Mouse (Mus musculus) spleen, postnatal 10 days (tissue): ENCODE data around the gene Habp2.

Experiments
- DNase-seq, 2 experiments: peaks; one replicate each; pipeline ENCODE4 v3.0.0; 2021 to 2022; ENCODE audit warnings: low spot score in 2 of 2

The Habp2 gene

DNA sequence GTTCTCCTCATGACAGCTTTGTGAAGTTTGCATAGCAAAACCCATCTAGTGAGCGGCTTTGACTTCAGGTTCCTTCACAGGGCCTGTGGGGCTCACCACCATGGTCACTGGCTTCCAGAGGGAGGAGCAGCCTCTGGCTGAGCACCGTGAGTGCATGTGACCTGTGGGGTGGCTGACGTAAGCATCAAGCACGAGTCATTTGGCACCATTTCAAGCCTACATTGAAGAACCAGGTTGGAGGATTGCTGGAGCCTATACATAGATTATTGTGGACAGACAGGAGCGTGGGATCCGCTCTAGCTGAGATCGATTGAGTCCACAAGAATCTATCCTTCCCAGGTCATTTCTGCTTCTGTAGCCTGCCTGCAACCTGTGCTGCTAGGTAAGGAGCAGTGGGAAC is at the start of gene Habp2:
Habp2 (plus strand) TSS at position 272 of the 400 bp plus-strand sequence.
- no peak for DNase-seq

DNA sequence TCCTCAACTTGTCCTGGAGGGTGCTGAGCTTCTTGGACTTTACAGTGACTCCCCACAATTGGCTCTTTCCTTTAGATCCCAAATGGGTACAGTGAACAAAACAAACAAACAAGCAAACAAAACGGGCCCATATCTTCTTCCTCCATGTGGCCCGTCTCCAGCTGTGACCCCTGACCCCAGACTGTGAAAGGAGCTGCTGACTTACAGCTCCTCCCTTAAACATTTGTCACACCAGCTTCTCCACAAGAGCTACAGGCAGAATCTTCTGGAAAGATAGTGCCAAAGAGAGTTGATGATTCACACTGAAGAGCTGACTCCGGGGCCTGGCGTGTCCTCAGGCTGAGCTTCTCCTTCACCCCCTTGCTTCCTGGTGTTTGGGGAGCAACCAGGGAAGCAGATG is 48.4 kb upstream of the Habp2 start:
- no peak for DNase-seq

DNA sequence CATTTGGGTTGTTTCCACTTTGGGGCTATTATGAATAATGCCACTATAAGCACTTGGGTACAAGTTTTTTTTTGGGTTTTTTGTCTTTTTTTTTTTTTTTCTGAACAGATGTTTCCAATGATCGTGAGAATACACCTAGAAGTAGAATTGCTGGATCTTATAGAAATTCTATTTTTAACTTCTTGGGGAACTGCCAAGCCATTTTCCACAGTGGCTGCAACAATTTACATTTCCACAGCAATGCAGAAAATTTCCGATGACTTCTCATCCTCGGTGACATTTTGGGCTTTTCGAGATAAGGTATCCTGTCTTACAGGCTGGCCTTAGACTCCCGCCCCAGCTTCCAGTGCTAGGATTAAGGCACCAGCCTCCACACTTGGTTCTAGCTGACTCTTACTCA is 41.7 kb upstream of the Habp2 start:
- DNase-seq: no peak

DNA sequence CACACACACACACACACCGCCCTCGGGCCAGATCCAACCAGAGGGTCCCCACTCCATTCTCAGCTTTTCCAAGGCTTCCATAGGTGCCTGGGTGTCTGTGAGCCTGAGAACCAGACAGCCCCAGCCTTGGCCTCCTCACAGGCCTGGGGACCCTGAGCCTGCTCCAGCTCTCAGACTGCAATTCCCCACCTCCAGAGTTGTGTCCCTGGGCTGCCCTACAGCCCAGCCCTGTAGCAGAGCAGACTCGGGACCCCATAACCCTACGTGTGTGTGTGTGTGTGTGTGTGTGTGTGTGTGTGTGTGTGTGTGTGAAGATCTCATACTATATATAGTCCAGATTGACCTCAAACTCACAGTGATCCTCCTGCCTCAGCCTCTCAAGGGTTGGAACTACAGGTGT is 34.1 kb upstream of the Habp2 start:
- no peak for DNase-seq

DNA sequence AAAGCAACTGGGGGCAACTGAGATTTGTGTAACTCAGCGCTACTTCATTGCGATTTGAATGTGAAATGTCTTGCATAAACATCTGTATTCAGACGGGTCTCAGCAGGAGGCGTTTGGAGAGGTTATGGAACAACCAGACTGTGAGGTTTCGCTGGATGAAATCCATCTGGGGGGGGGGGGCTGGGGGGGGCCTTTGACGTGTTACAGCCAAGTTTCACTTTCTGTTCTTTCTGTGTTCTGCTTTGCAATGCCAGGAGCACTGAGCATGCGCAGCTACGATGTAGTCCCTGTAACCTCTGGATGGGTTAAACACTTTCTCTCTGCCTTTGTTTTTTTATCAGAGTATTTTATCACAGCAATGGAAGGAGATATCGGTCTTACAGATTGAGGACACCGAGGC is 33.7 kb upstream of the Habp2 start:
- no peak for DNase-seq

DNA sequence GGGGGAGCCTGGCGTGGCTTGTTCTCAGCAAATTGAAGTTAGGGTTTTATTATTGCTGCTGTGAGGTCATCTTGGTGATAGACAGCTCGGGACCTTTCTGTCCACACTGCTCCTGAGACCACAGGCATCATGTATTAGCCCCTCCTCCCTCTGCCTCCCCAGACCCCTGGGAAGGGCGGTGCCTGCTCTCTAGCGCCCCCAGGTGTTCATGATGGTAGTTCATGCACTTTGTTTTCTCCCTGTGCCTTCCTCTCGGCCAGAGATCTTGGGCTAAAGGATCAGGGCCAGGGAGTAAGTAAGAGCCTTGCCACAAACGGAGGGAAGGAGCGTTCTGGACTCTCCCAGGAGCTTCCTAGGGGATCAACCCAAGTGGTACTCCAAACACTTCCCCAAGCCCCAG is 32.2 kb upstream of the Habp2 start:
- peak in 1 of 2 experiments; percentile 41 for DNase-seq

DNA sequence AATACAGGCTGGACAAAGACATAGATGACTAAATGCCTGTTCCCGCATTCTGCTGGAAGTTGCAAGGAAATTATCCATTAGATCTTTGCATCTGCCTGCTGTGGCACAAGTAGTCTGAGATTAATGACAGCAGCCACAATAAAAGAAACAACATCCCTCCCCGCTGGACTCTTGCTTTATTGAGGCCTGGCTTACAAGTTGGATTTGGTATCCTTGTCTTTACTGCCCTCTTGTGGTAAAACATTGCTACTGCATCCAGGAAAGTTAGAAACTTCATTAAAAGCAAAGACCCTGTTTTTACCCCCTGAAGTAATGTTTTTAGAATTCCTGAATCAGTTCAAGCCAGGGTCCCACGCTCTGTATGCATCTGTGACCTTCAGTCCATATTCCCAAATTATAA is 31.4 kb upstream of the Habp2 start:
- DNase-seq: no peak

DNA sequence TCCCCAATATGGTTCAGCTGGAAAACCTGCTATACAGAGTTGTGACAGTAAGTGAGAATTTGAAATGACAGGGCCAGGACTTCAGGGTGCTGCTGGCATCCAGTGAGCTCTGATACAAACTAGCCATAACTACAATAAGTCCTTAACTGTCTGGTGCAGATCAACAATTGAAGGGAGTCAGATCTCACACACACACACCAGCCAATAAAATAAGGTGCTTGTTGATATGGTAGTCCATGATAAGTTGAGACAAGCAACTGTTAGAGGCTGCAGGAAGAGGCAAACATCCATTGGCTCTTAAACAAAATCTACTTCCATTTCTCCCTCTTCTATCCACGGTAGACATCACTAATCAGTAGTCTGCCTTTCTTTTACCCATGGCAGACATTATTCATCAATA is 30.7 kb upstream of the Habp2 start:
- DNase-seq: no peak

DNA sequence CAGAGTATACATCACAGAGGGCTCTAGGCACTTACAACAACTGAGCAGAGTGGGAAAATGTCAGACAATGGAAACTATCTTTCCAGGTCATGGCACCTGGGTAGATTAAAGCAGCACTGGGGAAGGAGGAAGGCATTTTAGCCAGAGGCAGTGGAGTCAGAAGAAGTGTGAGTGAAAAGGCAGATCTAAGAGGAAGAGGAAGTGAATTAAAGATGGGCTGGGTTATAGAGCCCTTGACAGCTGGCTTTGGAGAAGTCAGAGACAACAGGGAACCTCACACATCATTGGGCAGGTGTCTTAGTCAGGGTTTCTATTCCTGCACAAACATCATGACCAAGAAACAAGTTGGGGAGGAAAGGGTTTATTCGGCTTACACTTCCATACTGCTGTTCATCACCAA is 30.2 kb upstream of the Habp2 start:
- DNase-seq: no peak

DNA sequence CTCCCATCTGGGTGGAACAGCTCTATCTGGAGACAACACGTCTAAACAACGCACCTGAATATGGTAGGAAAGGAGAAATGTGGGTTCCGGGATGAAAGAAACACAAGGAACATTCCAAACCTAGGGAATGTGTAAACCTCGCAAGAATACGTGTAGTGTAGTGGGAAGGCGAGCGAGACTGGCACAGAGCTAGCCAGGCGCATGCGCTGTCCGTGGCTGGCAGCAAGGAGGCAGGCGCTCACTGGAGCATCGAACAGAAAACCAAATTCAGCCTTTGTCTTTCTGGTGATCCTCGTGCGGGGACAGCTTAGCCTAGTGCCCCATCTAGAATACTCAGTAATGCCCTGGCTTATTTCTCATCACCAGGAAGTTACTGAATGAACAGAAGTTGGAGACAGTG is 23.2 kb upstream of the Habp2 start:
- no peak for DNase-seq

DNA sequence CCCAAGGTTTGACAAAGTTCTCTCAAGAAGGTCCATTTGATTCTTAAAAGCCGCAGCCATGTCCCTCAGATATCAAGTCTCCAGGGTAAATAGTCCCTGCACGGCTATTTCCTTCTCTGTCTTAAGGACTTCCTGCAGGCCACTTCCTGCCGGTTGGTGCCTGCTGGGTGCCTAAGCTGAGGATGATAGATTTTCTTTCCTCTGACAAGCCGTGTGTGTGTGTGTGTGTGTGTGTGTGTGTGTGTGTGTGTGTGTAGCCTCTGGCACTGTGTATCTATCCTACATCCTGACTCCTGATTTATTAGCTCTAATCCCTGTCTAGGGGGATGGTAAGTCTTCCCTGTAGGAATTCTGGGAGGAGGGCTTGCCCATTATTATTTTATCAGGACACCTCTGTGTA is 22.8 kb upstream of the Habp2 start:
- no peak for DNase-seq

DNA sequence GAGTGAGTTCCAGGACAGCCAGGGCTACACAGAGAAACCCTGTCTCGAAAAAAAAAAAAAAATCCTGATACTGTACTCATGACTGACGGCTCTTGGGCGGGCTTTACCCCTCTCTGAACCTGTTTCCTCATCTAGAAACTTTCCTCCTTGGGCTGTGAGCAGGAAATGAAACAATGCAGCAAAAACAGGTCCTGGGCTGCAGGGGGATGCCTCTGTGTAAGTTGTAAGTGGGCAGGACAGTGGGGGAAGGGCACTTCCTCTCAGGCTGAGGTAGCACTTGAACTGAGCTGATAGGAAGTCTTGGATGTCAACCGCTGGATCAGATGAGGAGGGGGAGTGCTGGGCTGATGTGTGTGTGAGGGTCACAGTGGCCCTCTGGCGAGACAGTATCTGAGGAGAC is 21.8 kb upstream of the Habp2 start:
- DNase-seq: peak in 1 of 2 experiments; percentile 40

DNA sequence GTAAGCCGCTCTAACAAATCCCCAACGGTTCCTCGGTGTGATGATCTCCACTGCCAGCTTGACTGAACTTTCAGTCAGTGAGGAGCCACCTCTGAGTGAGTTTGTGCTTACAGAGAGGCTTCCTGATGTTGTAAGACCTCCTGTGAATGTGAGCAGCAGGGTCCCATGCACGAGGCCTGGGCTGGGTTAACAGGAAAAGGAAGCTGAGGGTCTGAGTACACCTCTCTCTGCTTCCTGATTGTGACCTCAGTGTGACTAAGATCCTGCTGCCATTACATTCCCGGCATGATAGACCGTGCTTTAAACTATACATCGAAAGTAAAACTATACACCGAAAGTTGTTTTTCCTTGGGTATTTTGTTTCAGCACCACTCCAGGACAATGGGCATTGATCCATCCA is 14.9 kb upstream of the Habp2 start:
- DNase-seq: no peak

DNA sequence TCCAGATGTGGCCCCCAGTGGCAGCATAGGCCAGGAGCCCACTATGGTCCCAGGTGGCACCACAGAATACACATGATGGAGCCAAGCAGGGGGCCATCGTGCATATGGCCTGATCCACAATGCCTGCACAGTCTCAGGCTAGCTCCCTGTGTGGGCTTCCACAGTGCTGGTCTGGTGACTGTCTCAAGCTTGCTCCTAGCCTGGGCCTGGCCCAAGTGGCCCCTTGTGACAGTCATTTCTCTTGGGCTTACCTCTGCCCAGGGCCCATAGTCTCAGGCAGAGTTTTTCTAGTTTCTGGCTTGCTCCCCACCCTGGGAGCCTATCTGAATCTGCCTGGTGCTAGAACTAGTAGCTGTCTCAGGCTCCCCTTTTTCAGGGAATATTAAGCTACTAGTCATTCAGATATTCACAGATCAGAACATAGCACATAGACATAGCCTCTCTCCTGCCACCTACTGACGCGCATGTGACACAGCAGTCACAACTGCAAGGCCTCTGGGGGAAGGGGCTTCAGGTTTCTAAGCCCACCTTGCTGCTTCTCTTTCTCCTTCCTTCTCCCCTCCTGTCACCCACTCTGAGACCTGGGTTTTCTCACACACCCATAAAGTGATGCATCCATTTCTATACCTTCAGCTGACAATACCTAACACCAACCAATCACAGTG is 9.7 kb upstream of the Habp2 start:
- DNase-seq: no peak

DNA sequence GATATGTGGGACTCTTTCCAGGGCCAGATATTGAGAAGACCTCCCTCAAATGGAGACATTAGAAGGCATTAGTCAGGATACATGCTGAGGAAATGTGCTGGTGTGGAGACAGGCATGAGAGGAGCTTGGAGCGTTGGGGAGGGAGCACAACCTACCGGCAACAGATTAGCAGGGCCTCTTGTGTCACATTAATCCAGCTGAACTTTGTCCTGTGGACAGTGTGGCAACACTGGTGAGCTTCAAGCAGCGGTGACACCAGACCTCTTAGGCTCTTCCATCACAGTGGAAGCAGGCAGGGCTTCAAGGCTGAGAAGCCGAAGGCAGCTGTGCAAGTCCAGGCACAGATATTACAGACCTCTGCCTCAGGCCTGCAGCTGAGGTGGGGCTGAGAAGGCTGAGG is 9.0 kb upstream of the Habp2 start:
- no peak for DNase-seq

DNA sequence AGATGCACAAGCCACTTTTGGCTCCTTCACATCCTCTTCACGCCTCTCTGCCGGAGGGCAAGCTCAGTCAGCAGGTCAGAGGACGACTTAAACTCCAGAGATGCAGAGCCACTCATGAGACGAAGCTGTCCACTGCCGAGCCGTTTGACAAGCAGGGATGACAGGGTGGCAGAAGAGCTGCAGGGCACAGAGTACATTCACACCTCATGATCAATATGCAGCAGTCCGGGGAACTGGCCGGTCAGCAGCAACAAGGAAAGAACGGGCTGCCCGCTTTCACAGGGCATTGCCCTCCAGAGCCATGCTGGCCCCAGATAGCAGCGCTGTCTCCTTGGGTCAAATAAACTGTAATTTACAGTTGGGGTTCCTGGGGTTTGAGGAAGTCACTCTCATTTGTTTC is 8.6 kb upstream of the Habp2 start:
- DNase-seq: no peak

DNA sequence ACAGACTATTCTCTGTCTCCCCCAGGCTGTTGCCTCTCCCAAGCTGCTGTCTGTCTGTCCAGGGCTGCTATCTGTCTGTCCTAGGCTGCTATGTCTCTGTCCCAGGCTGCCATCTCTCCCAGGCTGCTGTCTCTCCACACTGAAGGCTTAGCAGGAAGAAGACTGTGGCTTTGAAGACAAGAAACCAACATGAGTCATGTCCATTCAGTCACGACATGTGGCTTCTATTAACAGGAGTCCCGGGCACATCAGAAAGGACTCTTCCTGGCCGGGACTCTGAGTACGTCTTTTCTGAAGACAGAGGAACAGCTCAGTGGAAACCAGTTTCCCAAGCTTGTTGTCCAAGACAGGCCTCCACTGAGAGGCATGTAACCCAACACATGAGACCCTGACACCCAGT is 1.7 kb upstream of the Habp2 start:
- DNase-seq: no peak

DNA sequence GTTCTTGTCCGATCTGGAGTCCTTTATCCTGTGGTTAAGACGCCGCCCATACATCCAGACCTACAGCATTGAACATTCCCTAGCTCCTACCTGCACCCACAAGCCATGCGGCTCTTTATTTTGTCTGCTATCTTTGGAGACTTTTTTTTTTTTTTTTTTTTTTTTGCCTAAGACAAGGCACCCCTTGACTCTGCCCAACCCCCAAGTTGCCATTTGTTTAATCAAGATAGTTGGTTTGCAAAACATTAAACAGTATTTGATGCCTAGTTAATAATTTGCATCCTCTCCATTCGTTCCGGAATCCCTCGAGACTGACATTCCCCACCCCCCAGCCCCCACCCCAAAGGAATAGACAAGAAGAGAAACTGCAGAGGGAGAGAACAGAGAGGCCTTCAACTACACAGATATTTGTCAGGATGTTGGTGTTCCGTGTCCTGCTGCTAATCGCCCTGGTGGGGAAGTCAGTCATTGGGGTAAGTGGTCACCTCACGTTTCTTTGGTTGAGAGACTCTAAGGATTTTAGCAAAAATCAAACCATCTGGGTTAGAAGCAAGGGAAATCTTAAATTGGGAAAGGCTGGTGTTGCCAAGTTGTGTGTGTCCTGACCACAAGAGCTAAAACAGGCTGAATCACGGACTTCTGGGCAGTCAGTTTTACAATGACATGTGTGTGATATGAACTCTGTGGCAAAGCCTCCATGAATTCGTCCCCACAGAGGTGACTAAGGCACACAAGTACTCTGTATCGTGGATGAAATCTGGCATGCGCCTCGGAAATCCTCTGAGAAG is 837 bp downstream of the Habp2 start:
- no peak for DNase-seq

DNA sequence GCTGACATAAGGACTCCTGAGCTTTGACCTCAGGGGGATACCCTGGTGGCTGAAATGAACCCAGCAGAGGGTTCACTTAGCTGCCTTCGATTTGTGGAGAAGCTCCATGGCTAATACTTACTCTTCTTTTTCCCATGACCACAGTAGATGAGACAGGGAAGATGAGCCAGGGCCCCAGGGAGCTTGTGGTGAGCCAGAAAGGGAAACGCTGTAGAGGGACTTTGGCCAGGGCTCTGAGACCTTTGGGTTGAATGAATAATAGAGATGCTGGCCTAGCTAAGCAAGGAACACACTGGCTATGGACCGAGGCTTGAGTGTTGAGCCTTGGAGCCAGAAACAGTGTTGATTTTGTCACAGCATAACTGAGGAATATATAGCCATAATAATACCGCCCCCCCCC is 1.5 kb downstream of the Habp2 start:
- no peak for DNase-seq

DNA sequence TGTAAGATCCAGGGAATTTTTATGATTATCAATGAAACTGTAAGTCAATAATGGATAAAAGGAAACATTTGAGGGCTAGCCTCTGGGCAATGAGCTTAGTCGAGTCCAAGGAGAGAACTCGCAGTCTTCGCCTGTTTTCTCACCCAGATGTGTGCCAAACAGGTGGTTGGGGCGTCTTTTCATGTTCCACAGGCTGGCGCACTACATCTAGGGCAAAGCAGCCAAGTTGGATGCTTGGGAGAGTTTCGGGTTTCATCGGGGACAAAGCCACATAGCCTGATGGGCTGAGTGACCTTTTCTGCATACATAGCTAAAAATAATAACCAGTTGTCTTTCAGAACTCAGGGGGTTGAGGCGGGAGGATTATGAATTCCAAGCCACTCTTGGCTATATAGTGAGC is 2.7 kb downstream of the Habp2 start:
- no peak for DNase-seq

DNA sequence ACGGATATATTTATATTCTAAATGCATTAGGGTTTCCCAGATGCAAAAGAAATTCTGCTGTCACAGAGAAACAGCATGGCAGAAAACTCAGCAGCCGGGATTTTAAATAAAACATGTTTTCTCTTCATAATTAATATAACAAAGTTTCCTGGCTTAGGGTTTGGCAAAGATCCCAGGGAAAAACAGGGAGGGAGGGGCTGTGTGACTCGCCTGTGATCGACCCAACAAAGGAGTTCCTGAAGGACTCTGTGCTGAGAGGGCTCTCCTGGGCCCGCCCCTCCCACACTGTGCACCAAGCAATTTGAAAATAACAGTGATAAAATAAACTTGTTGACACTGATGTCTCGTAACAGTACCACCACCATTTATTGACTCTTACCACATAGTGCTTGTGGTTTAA is 5.0 kb downstream of the Habp2 start:
- no peak for DNase-seq

DNA sequence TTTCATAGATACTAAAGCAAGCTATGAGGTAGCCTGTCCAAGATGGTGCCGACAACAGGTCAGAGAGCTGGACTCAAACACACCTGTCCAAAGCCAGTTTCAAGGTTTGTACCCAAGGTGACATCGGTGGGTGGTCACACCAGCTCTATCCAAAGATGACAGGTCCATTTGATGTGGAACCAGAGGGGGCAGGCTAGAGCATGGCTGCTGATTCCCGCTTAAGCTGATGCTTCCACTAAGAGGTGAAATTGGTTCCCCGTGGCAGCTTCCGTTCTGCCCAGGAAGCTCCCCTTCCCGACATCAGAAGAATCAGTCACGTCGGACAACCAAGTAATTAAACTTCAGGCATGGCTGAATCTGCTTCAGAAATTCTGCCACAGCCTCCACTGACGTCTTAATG is 5.4 kb downstream of the Habp2 start:
- DNase-seq: no peak

DNA sequence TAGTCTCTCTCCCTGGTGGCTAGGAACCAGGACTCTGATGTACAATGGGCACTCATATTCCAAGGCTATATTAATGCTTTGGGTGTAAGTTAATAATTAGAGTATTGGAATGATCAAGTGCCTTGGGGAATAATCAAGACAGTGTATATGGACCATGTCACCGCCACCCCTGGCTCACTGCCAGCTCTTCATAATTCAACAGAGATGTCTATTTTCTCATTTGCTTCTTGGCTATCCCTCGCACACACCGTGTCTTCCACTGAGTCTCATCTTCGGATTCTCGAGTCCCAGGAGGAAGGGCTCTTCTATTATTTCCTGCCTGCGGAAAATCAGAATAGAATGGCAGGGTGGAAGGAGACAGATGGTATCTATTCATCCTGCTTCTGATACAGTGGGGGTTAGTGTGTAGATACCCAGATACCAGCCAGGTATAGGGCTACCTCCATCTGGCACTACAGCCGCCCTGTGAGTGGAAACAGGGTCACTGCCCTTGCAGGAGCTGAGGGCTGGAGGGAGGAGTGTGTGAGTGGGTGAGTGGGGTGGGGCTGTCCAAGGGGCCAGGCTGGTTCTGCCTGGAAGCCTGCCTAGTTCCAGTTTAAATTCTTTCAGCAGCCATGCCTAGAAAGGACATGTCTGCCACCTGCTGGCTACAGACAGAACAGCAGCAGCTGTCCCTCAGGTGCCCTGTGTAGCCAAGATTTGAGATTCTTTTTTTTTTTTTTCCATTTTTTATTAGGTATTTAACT is 7.9 kb downstream of the Habp2 start:
- peak; percentile 33 to 76 for DNase-seq
